Mouse (Mus musculus) ZHBTc4 (cell line): Measurements from ENCODE around the gene Mlh3.

Experiments
- DNase-seq: peaks from one replicate; pipeline ENCODE4 v3.0.0-alpha.2; 2011; ENCODE audit warnings: low read depth, low spot score

Gene Mlh3

DNA sequence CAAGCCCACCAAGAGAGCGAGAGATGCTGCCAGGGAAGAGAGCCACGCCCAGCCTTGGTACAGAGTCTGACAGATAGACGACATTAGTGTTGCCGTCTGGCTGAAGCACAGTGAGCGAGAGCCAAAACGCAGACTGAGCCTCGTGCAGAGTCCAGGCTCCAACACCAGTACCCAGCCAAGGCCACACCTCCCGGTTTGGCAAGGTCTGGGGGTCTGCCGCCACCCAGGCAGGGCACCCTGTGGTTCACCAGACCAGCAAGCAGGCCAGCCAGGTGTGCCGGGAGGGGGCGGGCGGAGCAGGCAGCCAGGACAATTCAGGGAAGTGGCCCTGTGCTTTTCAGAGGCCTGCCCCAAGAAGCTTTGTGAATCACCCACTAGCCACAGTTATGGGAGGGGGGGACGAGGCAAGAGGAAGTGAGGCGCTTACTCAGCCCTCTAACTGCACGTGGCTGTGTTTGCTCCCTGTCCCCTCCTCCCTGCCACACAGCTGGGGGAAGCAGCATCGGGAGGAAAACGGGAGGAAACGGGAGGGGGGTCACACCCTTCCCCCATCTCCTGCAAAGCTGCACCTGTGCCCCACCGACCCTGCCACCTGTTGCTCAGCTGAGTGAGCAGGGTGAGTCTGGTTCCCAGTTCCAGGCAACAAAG lies 77.8 kb downstream of the Mlh3 start:
- DNase-seq = no peak

DNA sequence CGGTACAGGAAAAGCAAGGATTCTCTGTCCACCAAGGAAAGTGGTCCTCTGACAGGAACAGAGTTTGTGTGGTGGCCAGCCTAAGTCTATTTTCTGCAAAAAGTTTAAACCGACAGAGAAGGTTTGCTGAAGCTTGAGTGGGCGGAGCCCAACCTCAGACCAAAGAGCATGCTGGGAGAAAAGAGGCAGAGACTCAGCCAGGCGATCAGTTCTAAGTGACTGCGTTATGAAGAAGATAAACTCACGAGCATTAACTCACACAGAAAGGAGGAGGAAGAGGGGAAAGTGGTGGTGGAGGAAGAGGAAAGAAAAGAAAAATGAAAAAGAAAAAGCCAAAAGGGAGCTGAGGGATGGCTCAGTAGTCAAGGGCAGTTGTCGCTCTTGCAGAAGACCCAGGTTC lies 80.1 kb downstream of the Mlh3 start:
- peak; percentile 50 for DNase-seq

DNA sequence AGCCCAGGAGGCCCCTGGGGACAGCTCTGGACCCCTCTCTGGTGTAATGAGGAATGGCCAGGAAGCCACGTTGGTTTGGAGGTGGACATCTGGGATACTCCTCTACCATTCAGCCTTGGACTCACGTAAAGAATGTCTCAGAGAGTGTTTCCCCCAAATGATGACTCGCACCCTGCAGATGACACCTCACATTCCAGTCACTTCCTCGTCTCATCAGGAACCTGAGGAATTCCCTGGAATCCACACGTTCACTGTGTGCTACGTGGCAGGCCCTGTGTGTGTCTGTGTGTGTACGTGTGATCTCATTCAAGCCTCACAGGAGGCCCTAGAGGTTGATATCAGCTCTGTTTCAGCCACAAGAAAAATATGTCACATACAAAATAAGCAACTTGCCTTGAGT lies 84.0 kb downstream of the Mlh3 start:
- no peak for DNase-seq

DNA sequence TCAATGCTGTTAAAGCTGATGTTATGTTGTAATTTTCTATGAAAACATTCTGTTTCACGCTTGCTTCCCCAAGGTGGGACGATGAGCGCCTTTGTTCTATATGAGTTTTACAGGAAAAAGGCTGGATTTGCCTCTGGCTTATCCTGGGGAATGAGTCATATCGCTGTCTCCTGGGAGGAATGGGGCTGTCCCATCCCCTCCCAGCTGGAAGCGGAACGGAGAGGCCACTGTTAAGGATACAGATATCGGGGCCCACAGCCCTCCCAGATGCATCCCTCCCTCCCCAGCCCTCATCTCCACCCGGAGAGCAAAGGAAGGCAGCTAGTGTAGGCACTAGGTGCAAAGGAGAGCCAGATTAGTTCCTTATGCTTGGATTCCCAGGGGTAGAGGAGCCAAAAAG lies 84.6 kb downstream of the Mlh3 start:
- DNase-seq = no peak
